Mouse (Mus musculus) hindbrain, embryonic 12.5 days (tissue): ENCODE measurements around the gene Olfr160. TPM values are rescaled to one million over a fixed set of nuclear protein-coding genes. Genes with fewer than 3 reads are reported as not detected.

ENCODE experiments used
- ATAC-seq: fragments of 200-750 bp; cut with Nextera tagmentation; 2 replicates; pipeline ENCODE4 v1.8.0; 2017; ENCODE audit warnings: moderate TSS enrichment; ENCODE audit not compliant: low FRiP score
- H3K27ac ChIP-seq: fragments of 300-500 bp; sonication (generic); 2 replicates; pipeline ENCODE4 v1.5.1; 2016; ENCODE audit warnings: mild to moderate bottlenecking
- H3K27me3 ChIP-seq: fragments of 300-500 bp; sonication (generic); 2 replicates; pipeline ENCODE4 v1.6.1; 2016; ENCODE audit warnings: mild to moderate bottlenecking
- H3K36me3 ChIP-seq: fragments of 300-500 bp; sonication (generic); 2 replicates; pipeline ENCODE4 v1.6.1; 2016; ENCODE audit warnings: mild to moderate bottlenecking
- H3K4me1 ChIP-seq: fragments of 300-500 bp; sonication (generic); 2 replicates; pipeline ENCODE4 v1.6.1; 2016
- H3K4me2 ChIP-seq: fragments of 300-500 bp; sonication (generic); replicated peaks from 2 replicates; pipeline ENCODE4 v1.6.1; 2016; ENCODE audit warnings: mild to moderate bottlenecking
- H3K4me3 ChIP-seq: fragments of 300-500 bp; sonication (generic); 2 replicates; pipeline ENCODE4 v1.5.1; 2016; ENCODE audit warnings: mild to moderate bottlenecking
- H3K9ac ChIP-seq: fragments of 300-500 bp; sonication (generic); 2 replicates; pipeline ENCODE4 v1.6.1; 2016; ENCODE audit warnings: mild to moderate bottlenecking, moderate library complexity
- H3K9me3 ChIP-seq: fragments of 300-500 bp; sonication (generic); replicated peaks from 2 replicates; pipeline ENCODE4 v1.6.1; 2016; ENCODE audit warnings: mild to moderate bottlenecking
- WGBS: fragments of 180-500 bp; shearing (Covaris S2); methylation state at CpG from one replicate; pipeline ENCODE4 v1.1.7; 2016; 5-methylcytosine and 5-hydroxymethylcytosine counted together
- polyA plus RNA-seq: library from polyadenylated mRNA; unstranded; fragments of >200 nt; fragmentation: Nextera tagmentation; extraction: Ambion mirVana; gene quantifications from 2 replicates; pipeline ENCODE4 v1.2.1, GENCODE M21; 2016

Olfr160 gene
- polyA plus RNA-seq: not detected in 2 replicates

DNA sequence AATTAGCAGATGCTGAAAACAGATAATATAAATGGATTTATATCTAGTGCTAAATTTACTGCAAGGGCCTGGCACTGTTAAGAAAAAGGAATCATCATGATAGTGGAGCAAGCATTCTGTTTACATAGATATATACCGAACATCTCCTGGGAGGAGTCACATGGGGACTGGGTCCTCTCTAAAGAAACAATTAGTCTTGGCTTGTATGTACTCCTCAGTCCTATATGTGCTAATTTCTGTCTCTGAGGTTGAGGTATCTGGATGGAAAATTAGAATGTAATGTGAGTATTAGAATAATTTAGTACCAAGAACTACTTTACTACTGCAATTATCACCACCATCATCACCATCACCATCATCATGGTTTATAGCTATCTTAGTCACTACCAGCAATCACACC is at the start of gene Olfr160:
TSS of gene Olfr160 (minus strand) at position 101 of the 400 bp plus-strand sequence.
- Histone ChIP-seq H3K36me3 (no peaks in the 10 kb centered on the region), H3K9ac (no peak within 1 kb of the TSS), H3K27me3 (no peaks in the 10 kb centered on the region), H3K4me1 (no peaks in the 10 kb centered on the region), H3K4me2 (no peak within 1 kb of the TSS), H3K27ac (no peak within 1 kb of the TSS), H3K9me3 (no peaks in the 10 kb centered on the region), H3K4me3 (no peak within 1 kb of the TSS)
- no peak for ATAC-seq
- 94% methylated on average over 1 of the region's 1 CpGs for WGBS

DNA sequence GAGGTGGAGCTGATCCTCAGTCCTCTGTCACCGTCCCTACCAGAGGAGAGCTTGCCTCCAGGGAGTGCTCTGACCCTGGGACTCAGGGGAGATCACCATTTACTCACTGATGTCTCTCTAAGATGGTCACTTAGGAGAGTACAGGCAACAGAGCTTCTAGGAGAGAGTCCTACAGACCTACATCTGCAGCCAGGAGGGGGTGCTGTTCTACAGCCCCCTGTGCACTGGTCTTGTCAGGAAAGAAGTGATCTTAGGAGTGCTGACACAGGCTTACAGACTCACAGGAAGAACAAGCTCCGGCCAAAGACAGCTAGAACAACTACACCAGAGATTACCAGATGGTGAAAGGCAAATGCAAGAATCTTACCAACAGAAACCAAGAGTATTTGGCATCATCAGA is 46.5 kb upstream of the Olfr160 start:
- Histone ChIP-seq H3K27me3 (no peaks in the 10 kb centered on the region), H3K9me3 (no peaks in the 10 kb centered on the region), H3K4me2 (no peak overlapping the region), H3K9ac (no peak overlapping the region), H3K36me3 (no peaks in the 10 kb centered on the region), H3K4me1 (no peaks in the 10 kb centered on the region), H3K4me3 (no peak overlapping the region), H3K27ac (no peak overlapping the region)
- 63% methylated on average over 2 of the region's 2 CpGs for WGBS
- no peak for ATAC-seq

DNA sequence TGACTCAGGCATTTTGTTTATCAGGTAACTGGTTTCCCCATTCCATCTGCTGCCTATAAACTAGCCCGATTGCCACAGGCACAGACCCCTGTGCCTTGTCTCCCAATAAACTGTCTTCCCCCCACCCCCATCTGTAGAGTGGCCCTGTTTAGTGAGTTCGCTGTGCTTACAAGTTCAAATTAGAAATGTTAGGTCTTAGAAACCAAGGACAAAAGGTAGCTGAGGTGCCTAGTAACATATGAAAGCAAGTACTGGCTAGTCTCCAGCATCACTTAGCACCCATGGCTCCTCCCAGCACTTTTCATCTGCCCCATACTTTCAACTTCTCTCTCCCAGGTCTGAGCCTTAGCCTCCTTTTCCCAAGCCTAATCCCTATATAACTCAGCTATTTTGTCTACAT is 45.7 kb upstream of the Olfr160 start:
- H3K4me1 ChIP-seq: no peaks in the 10 kb centered on the region
- WGBS: 91% methylated on average over 2 of the region's 2 CpGs
- H3K4me3 ChIP-seq: no peak overlapping the region
- no peak for ATAC-seq
- no peaks in the 10 kb centered on the region for H3K9me3 ChIP-seq
- H3K36me3 ChIP-seq: no peaks in the 10 kb centered on the region
- H3K9ac ChIP-seq: no peak overlapping the region
- no peak overlapping the region for H3K4me2 ChIP-seq
- no peaks in the 10 kb centered on the region for H3K27me3 ChIP-seq
- H3K27ac ChIP-seq: no peak overlapping the region

DNA sequence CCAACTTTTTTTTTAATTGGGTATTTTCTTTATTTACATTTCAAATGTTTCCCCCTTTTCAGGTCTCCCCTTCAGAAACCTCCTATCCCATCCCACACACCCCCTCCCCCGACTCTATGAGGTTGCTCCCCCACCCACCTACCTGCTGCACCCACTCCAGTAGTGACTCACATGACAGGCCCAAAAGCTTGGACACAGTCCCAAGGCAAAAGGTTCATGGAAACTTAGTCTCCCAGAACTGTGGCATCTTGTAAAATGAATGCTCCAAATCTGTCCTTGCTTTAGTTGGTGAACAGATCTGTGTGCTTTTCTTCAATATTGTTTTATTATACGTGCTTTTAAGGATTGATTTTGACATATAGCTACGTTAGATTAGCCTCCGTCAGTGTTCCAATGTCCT is 36.0 kb upstream of the Olfr160 start:
- Histone ChIP-seq H3K4me2 (no peak overlapping the region), H3K27me3 (no peaks in the 10 kb centered on the region), H3K9me3 (no peaks in the 10 kb centered on the region), H3K27ac (no peak overlapping the region), H3K9ac (no peak overlapping the region), H3K4me3 (no peak overlapping the region), H3K4me1 (peaks cover 10% of the 10 kb centered on the region), H3K36me3 (no peaks in the 10 kb centered on the region)
- no peak for ATAC-seq
- WGBS: 74% methylated on average over 4 of the region's 4 CpGs

DNA sequence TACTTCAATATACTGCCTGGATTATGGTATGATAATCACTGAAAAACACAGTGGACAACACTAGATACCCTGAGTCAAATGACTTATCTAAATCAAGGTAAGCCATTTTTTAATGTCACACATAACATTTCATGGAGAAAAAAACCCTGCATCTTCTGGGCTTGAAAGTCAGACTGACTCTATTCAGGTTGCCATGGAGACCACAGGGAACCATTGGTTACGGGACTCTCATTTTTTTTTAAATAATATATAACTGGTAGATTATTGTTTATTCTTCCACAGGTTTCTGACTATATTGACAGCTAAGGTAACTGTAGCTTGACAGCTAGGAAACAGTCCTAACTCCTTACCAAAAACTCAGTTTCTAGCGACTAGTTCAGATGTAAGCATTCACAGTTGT is 35.4 kb upstream of the Olfr160 start:
- Histone ChIP-seq H3K9ac (no peak overlapping the region), H3K4me2 (no peak overlapping the region), H3K27me3 (no peaks in the 10 kb centered on the region), H3K27ac (no peak overlapping the region), H3K9me3 (no peaks in the 10 kb centered on the region), H3K4me1 (peaks cover 10% of the 10 kb centered on the region), H3K4me3 (no peak overlapping the region), H3K36me3 (no peaks in the 10 kb centered on the region)
- no peak for ATAC-seq
- WGBS: 64% methylated on average over 2 of the region's 2 CpGs

DNA sequence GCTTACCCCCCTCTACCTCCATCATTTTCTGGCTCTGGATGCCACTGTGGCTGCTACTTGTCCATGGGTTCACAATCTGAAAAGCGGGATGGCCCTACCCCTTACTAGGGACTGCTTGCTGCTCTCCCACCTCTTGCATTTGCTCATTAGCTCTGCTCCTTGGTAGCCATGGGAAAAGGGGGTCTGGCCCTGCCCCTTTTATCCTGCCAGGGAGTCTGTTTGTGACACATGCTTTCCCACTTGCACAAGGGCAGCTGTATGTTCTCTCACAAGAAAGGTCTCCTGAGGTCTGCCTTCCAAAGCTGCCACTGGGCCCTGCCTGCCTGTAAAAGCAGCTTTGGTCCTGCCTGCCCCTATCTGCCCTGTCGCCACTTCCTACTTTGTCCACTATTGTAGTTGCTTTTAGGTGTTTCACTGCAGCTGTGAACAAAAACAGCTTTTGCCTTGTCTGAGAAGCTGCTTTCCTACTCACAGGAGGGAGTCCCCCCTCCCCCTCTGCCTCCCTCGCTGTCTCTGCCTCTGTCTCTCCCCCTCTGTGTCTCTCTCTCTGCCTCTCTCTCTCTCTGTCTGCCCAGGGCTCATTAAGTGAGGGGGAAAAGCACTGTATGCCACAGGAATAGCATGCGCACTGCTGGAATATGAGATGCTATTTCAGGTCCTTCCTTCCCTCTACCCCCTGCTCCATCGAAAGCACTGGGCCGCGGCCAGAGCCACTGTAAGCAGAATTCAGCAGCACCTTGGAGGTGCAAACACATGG is 34.4 kb upstream of the Olfr160 start:
- Histone ChIP-seq H3K4me3 (no peak overlapping the region), H3K36me3 (no peaks in the 10 kb centered on the region), H3K27ac (no peak overlapping the region; the same call in 1 of the 2 replicates), H3K4me1 (peaks cover 10% of the 10 kb centered on the region), H3K9me3 (no peaks in the 10 kb centered on the region), H3K27me3 (no peaks in the 10 kb centered on the region), H3K4me2 (peak overlapping the region; percentile 19; the same call in 1 of the 2 replicates), H3K9ac (peak overlapping the region; percentile 35; the same call in 1 of the 2 replicates)
- ATAC-seq: peak; percentile 75
- 28% methylated on average over 7 of the region's 7 CpGs for WGBS

DNA sequence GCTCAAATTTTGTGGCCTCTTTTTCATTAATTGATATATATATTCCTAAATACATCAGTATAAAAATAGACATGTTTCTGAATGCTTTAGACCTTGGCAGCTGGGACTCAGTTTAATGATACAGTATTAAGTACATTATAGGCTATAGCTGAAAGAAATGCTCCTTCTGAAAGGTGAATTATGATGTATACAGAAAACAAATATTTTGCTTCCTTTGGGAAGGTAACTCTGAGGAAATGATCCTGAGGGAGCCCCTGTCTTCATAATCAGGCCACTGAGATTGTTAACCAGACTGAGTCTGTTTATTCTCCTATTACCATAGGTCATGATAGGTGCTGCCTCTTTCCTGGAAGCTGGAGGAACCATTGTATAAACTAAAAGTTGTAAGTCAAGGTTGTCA is 28.8 kb upstream of the Olfr160 start, which contains the start of gene Olfr874:
TSS of gene Olfr874 (plus strand) at position 301 of the 400 bp plus-strand sequence.
- no peak for ATAC-seq
- Histone ChIP-seq H3K4me2 (no peak within 1 kb of the TSS), H3K36me3 (no peaks in the 10 kb centered on the region), H3K27ac (no peak within 1 kb of the TSS), H3K4me1 (no peaks in the 10 kb centered on the region; the same call in 1 of the 2 replicates), H3K4me3 (no peak within 1 kb of the TSS), H3K9ac (no peak within 1 kb of the TSS), H3K27me3 (no peaks in the 10 kb centered on the region), H3K9me3 (no peaks in the 10 kb centered on the region)

DNA sequence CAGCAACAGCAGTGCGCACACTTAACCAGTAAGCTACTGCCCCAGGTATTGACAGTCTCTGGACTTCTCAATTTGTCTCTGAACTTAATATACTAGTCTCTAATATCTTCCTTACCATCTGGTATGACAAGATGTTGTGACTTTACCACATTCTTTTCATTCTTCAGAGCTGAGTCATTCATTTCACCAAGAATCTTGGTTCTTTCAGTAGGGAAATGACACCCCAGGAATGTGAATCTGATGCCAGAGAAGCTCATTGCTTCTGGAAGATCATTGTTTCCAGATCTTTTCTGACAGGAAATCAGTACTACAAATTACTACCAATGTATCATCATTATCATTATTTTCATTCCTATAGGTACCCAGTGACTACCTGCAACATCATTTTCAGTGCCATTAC is 18.3 kb upstream of the Olfr160 start:
- Histone ChIP-seq H3K4me3 (no peak overlapping the region), H3K9ac (no peak overlapping the region), H3K4me2 (no peak overlapping the region), H3K4me1 (no peaks in the 10 kb centered on the region), H3K9me3 (no peaks in the 10 kb centered on the region), H3K27ac (no peak overlapping the region), H3K36me3 (no peaks in the 10 kb centered on the region), H3K27me3 (no peaks in the 10 kb centered on the region)
- WGBS: 91% methylated on average over 1 of the region's 1 CpGs
- ATAC-seq: no peak

DNA sequence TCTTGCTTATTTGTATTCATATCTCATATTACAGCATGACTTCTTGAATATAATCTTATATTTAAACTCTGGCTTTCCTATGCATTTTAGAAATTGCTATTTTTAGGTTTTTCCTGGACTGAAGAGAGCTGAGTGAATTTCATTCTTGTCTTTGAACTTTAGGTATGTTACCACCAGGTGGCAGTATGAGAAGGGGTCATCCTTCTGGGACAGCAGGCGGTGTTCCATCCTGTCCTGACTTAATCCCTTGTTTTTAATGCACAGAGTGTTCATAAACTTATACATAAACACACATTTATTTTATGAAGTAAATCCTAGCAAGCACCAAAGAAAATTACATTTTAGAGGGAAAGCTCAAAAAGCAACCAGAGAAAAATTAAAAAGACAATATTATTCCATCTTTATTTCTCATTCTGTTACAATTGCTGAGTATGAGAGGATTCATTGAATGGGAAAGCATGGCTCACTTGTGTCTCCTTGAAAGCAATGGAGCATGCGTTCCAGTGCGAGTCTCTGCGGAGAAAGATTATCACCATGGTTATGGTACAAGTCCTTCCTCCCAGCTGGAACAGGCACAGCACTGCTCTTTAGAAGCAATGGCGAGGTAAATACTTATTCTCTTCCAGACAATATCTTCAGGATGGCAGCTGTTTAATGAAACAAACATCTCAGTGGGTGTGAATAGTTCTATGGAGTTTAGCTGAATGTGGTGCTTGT is 25.9 kb downstream of the Olfr160 start:
- no peak overlapping the region for H3K4me2 ChIP-seq
- 53% methylated on average over 5 of the region's 5 CpGs for WGBS
- H3K9me3 ChIP-seq: no peaks in the 10 kb centered on the region
- no peaks in the 10 kb centered on the region for H3K4me1 ChIP-seq
- H3K9ac ChIP-seq: no peak overlapping the region
- H3K36me3 ChIP-seq: no peaks in the 10 kb centered on the region
- H3K4me3 ChIP-seq: no peak overlapping the region
- no peak overlapping the region for H3K27ac ChIP-seq
- ATAC-seq: no peak
- no peaks in the 10 kb centered on the region for H3K27me3 ChIP-seq

DNA sequence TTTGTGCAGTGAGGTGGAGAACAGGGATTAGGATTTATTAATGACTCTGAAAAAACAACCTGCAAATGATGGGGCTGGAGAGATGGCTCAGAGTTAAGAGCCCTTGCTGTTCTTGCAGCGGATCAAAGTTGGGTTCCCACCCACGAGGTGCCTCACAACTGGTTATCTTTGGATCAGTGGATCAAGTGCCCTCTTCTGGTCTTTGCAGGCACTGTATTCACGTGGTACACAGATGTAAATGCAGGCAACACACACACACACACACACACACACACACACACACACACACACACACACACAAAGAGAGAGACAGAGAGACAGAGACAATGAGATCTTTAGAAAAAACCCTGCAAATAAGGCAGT is 28.1 kb downstream of the Olfr160 start:
- H3K27ac ChIP-seq: no peak overlapping the region
- no peak overlapping the region for H3K4me2 ChIP-seq
- no peak for ATAC-seq
- H3K4me3 ChIP-seq: no peak overlapping the region
- H3K9ac ChIP-seq: no peak overlapping the region
- 43% methylated on average over 3 of the region's 3 CpGs for WGBS
- H3K36me3 ChIP-seq: no peaks in the 10 kb centered on the region
- H3K9me3 ChIP-seq: no peaks in the 10 kb centered on the region
- H3K4me1 ChIP-seq: no peaks in the 10 kb centered on the region
- no peaks in the 10 kb centered on the region for H3K27me3 ChIP-seq

DNA sequence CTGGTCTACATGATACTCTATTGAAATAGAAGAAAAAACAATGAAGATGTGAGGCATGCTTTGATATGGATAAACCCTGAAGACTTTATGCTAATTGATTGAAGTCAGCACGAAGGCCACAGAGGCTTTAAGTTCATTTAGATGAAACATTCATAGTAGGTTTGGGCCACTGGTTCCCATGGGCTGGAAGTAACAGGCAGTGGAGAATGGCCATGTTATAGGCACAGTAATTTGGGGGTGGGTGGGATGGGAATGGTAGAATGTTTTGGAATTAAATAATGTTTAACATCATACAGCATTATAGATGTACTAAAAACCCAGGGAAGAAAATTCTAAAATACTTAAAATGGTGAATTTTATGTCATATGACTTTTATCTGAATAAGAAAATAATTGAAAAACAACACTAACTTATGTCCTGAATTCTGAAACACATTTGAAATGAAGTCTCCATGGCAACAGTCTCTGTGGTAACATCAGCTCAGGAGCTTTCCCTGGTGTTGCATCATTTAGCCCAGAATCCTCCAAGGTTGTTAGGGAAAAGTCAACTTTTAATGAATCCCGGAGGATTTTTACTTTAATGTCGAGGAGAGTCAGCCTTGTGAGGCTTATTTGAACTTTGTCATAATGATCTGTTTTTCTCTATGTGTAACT is 28.6 kb downstream of the Olfr160 start:
- Histone ChIP-seq H3K9me3 (no peaks in the 10 kb centered on the region), H3K27me3 (no peaks in the 10 kb centered on the region), H3K27ac (no peak overlapping the region), H3K9ac (no peak overlapping the region), H3K4me1 (no peaks in the 10 kb centered on the region), H3K4me2 (no peak overlapping the region), H3K36me3 (no peaks in the 10 kb centered on the region), H3K4me3 (no peak overlapping the region)
- WGBS: 77% methylated on average over 3 of the region's 3 CpGs
- no peak for ATAC-seq

DNA sequence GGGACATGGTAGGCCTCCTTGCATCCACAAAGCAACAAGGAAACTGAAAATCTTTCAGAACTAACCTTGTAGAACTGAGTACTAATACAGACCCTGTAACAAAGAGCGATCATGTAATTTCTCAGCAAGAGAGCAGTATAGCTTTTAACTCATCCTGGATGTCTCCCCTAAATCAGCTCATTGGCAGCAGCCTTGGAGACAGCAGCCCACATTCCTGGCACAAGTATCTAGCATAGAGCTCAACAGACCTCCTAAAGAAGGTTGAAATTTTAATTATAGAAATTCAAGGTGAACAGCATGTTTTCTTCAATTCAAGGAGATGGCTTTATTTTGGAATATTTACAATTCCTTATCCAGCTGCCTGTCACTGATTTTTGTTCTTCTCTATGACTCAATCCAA is 34.9 kb downstream of the Olfr160 start:
- ATAC-seq: no peak
- Histone ChIP-seq H3K27me3 (no peaks in the 10 kb centered on the region), H3K27ac (no peak overlapping the region), H3K9me3 (no peaks in the 10 kb centered on the region), H3K9ac (no peak overlapping the region), H3K4me3 (no peak overlapping the region), H3K36me3 (no peaks in the 10 kb centered on the region), H3K4me2 (no peak overlapping the region), H3K4me1 (no peaks in the 10 kb centered on the region)
- WGBS: 93% methylated on average over 1 of the region's 1 CpGs
